Mouse (Mus musculus) embryo, embryonic 9.5 days (tissue): ENCODE results near the gene B3galt5.
A peak's percentile ranks its signal among the peaks of the same experiment; 100 is the strongest.
"Not testable (repeated sequence)": the region's sequence is repeated elsewhere in the genome, so short reads cannot be mapped to it uniquely, and the experiment has no call there.

Experiments
- DNase-seq: peaks from one replicate; pipeline ENCODE4 v3.0.0-alpha.2; 2017; ENCODE audit errors: extremely low spot score

Gene B3galt5

DNA sequence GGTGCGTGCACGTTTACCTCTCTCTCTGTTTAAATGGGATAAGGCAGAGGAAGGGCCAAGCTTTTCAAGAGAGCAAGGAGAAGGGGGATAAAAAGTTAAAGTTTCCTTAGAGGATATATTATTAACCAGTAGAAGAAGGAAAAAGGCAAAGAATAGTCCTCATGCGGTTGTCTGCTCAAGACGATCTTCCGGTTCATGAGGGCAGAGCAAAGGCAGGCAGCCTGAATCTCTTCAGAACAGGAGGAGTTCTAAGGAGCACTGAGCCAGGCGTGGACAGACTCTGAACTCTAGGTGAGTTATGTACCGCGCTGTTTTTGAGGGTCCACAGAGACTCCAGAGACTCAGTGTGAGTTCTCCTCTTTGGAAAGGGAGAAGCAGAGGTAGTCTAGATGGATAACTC lies 22.8 kb downstream of the B3galt5 start:
- DNase-seq, result no peak

DNA sequence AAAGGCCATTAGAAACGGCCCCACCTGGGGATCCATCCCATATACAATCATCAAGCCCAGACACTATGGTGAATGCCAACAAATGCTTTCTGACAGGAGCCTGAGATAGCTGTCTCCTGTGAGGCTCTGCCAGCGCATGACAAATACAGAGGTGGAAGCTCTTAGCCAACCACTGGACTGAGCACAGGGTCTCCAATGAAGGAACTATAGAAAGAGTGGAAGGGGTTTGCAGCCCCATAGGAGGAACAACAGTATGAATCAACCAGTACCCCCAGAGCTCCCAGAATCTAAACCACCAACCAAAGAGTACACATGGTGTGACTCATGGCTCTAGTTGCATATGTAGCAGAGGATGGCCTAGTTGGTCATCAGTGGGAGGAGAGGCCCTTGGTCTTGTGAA lies 36.1 kb downstream of the B3galt5 start:
- DNase-seq, result no peak

- no peak for DNase-seq
Measured at GRCm38 (mm10) chr16:96272929-96273619, 37.5 kb downstream of the B3galt5 start.

- DNase-seq, result no peak
Measured at GRCm38 (mm10) chr16:96276596-96276995, 41.0 kb downstream of the B3galt5 start.

DNA sequence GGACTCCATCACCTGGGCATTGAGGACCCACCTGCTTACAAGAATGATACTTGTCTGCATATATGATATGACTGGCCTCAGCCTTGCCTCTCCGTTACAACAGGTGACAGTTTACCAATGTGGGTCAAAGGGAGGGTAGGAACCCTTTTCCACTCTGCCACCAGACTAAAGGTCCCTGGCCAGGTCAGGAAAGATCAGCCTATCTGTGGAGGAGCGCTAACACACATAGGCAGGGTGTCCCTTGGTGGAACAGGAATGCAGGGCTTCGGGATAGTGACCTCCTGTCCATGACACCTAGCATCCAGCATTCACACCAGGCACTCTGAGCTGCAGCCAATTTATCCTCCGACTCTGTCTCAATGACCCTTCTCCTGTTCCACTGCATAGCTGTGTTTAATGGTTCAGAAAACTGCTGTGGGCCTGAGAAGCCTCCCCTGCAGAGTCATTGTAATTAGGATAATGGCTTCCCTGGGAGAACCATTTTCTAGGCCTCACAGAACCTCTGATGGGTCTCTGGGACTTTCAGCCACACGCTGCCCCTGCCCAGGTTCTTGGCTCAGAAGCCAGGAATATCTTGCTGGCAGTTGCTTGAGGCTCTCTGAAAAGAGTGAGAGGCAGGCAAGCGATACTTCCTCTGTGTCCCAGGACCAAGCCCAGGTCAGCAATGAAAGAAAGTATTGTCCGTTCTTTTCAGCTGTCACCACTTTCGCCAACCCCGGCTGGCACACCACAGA lies 43.1 kb downstream of the B3galt5 start:
- DNase-seq, result peak; percentile 22

DNA sequence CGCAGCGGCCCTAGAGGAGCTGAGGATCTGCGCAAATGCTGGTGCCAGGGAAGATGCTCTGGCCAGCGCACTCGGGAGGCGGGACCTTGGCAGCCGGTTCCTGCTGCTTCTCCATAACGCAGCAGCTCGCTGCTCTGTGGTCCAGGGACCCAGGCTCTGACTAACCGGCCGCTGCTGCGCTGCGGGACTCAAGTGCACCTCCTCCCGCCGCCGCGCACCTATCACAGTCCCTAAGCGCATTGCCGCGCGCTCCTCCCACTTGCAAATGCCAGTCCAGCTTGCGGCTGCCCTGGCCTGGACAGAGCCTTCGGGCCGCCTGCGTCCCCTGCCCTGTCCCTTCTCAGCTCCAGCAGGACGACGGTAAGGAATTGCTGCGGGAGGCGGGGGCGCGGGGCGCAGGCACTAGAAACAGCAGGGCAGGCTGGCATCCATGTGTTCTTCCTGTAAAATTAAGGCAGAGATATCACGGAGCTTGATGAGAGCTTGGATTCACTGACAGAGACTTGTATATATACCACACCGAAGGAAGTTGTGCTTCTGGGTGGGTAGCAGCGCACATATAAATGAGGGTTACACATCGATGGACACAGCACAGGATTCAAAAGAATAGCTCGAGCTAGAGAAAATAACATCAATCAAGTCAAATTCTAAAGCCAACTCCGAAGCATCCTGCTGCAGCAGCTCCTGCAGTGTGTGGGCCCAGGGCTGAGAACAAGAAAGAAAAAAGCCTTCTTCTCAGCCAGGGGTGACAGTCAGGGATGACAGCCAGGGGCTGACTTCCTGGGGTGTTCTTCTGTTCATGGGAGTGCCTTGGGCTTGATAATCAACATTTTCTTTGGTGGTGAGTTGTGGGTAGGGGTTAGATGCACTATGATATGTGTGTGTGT lies 45.4 kb downstream of the B3galt5 start:
- DNase-seq, result peak; percentile 71

- DNase-seq, result no peak
Measured at GRCm38 (mm10) chr16:96282566-96282965, 47.0 kb downstream of the B3galt5 start.

GRCm38 (mm10) chr16:96291885-96292284 lies 56.3 kb downstream of the B3galt5 start:
- DNase-seq, result no peak

DNA sequence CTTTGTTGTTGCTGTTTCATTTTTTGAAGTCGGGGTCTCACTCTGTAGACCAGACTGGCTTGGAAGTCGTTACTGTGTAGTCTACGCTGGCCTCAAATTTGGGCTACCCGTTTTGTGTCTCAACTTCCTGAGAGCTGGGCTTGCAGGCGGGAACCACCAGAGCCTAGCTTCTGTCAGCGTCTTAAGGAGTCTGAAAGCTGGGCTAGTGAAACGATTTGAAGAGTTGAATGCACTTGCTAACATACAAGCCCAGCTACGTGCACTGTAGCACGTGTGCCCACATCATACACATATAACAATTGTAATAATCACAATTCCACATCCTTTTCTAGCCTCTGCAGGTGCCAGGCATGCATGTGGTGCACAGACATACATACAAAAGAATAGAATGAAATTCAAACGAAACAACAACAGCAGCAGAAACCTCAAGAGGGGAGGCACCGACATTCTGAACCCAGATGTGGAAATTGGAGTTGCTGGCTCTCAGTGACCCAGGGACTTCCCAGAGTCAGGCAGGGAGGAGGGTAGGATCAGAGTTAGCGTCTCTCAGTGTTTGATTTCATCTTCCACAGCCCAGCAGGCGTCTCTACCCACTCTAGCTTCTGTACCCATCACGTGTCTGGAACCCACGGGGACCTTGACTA lies 57.1 kb downstream of the B3galt5 start:
- DNase-seq, result no peak

DNA sequence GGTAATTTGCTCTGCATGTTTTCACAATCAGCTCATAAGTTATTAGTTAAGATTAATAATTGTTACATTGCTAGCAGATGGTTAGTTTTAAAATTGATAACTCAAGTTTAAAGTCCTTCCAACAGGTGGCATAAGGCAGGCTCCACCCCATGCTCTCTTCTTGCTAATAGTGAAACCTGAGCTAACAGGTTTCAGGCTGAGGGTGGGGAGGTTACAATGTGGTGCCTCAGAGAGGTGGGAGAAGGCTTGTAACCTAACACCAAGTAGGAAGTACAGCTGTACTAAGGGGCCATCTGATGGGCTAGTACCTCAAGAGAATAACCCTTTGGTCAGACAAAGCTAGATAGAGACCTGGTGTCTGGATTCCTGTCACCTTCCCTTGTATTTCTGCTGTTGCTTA lies 62.5 kb downstream of the B3galt5 start:
- no peak for DNase-seq

- no peak for DNase-seq
Measured at GRCm38 (mm10) chr16:96298574-96298973, 63.0 kb downstream of the B3galt5 start.

DNA sequence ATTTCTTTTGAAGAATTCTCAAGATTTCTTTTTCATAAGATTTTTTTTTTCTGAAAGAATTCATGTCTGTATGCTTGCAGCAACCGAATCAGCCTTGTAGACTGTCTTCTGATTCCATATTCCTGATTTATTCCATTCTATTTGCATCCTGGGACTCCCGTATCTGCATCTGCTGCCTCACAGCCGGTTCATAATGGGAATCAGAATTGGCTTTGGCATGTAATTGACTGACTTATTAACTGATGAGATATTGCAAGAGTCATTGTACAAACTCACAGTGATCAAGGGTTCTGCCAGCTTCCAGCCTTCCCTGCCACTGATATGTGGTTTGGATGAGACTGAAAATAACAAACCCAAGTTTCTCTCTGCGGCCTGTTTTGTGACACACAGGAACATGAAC lies 67.8 kb downstream of the B3galt5 start:
- DNase-seq, result no peak

GRCm38 (mm10) chr16:96304438-96304837 lies 68.8 kb downstream of the B3galt5 start:
- DNase-seq, result no peak

DNA sequence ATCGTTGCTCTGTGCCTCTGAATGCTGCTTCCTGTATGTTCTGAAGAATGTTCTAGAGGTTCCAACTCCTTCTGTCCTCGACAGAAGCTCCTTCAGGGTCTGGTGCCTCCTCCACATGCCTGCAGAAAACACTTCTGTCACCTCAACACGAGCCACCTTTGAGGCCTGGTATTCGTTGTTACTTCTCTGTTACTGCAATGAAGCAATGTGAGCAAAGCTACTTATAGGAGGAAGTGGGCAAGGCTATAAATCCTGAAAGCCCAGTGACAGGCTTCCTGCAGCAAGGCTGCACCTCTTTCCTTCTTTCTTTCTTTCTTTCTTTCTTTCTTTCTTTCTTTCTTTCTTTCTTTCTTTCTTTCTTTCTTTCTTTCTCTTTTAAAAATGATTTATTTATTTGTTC lies 71.3 kb downstream of the B3galt5 start:
- DNase-seq, result no peak

- DNase-seq, result no peak
Measured at GRCm38 (mm10) chr16:96317803-96318202, 82.2 kb downstream of the B3galt5 start.

DNA sequence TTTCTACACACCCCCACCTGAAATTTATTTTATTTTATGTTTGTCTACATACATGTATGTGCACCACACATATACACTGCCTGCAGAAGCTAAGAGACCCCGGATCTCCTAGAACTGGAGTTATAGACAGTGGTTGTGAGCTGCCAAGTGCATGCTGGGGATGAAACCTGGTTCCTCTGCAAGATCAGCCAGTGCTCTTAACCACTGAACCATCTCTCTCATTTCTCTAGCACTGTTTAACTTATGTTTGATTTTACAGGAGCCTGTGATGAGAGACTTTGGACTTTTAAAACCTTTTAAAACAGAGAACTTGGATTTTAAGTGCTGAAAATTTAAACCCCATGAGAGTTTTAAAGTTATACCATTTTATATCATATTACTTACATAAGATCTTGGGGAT lies 87.1 kb downstream of the B3galt5 start:
- no peak for DNase-seq

DNA sequence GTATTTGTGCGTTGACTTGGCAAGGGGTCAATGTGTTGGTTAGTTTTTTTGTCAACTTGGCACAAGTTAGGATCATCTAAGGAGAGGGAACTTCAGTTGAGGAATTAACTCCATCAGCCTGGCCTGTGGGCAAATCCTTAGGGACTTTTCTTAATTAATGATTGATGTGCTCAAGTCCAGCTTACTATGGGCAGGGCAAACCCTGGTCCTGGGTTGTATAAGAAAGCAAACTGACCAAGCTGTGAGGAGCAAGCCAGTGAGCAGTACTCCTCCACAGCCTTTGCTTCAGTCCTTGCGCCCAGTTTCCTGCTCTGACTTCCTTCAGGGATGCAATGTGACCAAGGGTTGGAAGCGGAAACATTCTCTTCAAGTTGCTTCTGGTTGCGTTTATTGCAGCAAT lies 87.6 kb downstream of the B3galt5 start:
- no peak for DNase-seq

DNA sequence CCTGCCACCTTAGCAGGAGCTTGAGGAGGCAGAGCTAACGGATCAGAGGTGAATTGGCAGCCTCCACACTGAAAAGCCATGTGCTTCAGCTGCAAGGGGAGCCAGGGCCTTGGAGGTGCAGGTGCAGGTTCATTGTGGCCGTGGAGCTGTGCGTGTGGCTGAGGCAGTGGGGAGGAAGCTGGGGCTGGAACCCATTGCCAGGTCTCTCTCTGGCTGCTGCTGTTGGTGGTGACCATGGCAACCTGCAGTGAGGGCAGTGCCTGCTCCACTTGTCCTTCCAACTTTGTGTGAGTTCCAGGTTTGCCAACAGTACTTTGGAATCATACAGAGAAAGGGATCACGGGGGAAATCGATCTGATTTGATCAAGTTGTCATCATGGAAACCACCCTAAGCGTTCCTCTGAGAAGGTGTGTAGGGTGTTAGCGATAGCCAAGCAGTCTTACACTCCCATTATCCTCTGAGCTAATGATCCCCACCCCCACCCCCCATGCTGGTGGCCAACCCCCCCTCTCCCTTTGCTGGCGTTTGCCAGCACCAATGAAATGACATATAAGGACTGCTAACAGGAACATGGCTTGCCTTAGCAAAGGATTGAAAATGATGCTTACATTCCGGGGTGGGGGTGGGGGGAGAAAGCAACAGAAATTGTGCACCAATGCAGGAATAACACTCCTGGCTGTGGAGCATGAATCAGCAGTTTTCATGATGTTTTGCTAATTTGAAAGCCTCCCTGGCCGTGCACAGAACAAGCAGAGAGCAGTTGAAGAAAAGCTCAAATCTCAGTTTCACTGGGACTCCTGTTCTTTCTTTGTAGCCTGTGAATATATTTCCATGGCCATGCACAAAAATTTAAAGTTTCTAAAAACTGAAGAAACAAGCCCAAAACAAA lies 90.8 kb downstream of the B3galt5 start:
- DNase-seq, result no peak

GRCm38 (mm10) chr16:96327251-96327650 lies 91.7 kb downstream of the B3galt5 start:
- DNase-seq, result not testable (repeated sequence)

DNA sequence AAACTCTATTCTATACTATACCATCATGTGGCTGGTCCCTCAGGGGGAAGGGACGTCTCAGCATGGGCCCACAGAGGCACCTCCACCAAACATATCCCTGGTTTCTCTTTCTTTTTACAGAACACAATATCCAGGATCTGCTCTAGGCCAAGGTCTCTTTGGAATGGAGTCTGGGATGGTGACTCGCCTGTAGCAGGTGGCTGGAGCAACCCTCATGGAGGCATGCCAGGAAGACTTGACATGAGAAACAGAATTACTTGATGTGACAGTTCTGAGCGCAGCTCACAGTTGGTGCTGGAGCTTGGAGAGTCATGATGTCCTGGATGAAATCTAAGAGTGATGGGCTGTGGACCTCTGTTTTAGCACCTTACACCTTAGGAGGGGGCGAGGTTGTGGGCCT lies 104.0 kb downstream of the B3galt5 start:
- no peak for DNase-seq

GRCm38 (mm10) chr16:96341269-96341668 lies 105.7 kb downstream of the B3galt5 start:
- no peak for DNase-seq
